Mouse (Mus musculus) liver, embryonic 14.5 days (tissue): ENCODE measurements around the gene Cnga4. TPM values are rescaled to one million over a fixed set of nuclear protein-coding genes. Genes with fewer than 3 reads are reported as not detected.

Experiments used
- ATAC-seq: fragments of 200-750 bp; cut with Nextera tagmentation; 2 replicates; pipeline ENCODE4 v1.8.0; 2017; ENCODE audit warnings: moderate number of reproducible peaks, mild to moderate bottlenecking, moderate library complexity; ENCODE audit not compliant: insufficient read depth
- DNase-seq, 3 experiments: peaks; one replicate each; pipeline ENCODE4 v3.0.0-alpha.2; 2012 to 2013; ENCODE audit warnings: low read depth in 3 of 3, low spot score in 3 of 3
- H3K27ac ChIP-seq: fragments of 300-500 bp; sonication (generic); 2 replicates; pipeline ENCODE4 v1.5.1; 2014; ENCODE audit warnings: moderate library complexity, mild to moderate bottlenecking, control low read depth, inconsistent platforms
- H3K27me3 ChIP-seq: fragments of 300-500 bp; sonication (generic); 2 replicates; pipeline ENCODE4 v1.6.1; 2014; ENCODE audit warnings: mild to moderate bottlenecking, low read length, moderate library complexity; ENCODE audit not compliant: control insufficient read depth, insufficient read depth
- H3K36me3 ChIP-seq: fragments of 300-500 bp; sonication (generic); replicated peaks from 2 replicates; pipeline ENCODE4 v1.6.1; 2014; ENCODE audit warnings: low read depth; ENCODE audit not compliant: control insufficient read depth, insufficient read depth
- H3K4me1 ChIP-seq, 2 experiments: fragments of 200-500 bp in 1 of 2; fragments of 300-500 bp in 1 of 2; sonication (generic) in 1 of 2; replicated peaks; 2 replicates each; pipeline ENCODE4 v1.6.1; 2012 to 2014; ENCODE audit warnings: antibody characterized with exemption in 1 of 2, inconsistent platforms in 1 of 2, low read length in 1 of 2; ENCODE audit not compliant: control insufficient read depth in 2 of 2, insufficient read depth in 2 of 2
- H3K4me2 ChIP-seq: fragments of 300-500 bp; sonication (generic); 2 replicates; pipeline ENCODE4 v1.6.1; 2014; ENCODE audit warnings: low read depth, mild to moderate bottlenecking, control low read depth, moderate library complexity
- H3K4me3 ChIP-seq, 2 experiments: fragments of 200-500 bp in 1 of 2; fragments of 300-500 bp in 1 of 2; sonication (generic) in 1 of 2; 2 replicates each; pipeline ENCODE4 v1.5.1; 2012 to 2014; ENCODE audit warnings: low read depth in 2 of 2, low read length in 2 of 2, mild to moderate bottlenecking in 2 of 2, control low read depth in 1 of 2, inconsistent platforms in 1 of 2, moderate library complexity in 1 of 2; ENCODE audit not compliant: insufficient read depth in 1 of 2
- H3K9ac ChIP-seq: fragments of 300-500 bp; sonication (generic); replicated peaks from 2 replicates; pipeline ENCODE4 v1.6.1; 2014; ENCODE audit warnings: mild to moderate bottlenecking, control low read depth, moderate library complexity
- H3K9me3 ChIP-seq: fragments of 300-500 bp; sonication (generic); 2 replicates; pipeline ENCODE4 v1.6.1; 2016; ENCODE audit warnings: low read length, mixed read lengths; ENCODE audit not compliant: control insufficient read depth
- CTCF ChIP-seq: IDR thresholded peaks from 2 replicates; pipeline ENCODE4 v1.5.1; 2016; ENCODE audit warnings: antibody characterized with exemption, low read depth, control low read depth
- EP300 ChIP-seq: IDR thresholded peaks from 2 replicates; pipeline ENCODE4 v1.6.1; 2016; ENCODE audit warnings: antibody characterized with exemption, low read depth
- WGBS: fragments of 180-500 bp; shearing (Covaris S2); extraction: QIAGEN DNeasy Blood & Tissue Kit; methylation state at CpG from one replicate; pipeline ENCODE4 v1.1.7; 2014; ENCODE audit not compliant: insufficient replicate concordance; 5-methylcytosine and 5-hydroxymethylcytosine counted together
- polyA plus RNA-seq, 2 experiments: library from polyadenylated mRNA; depleted of rRNA in 1 of 2; stranded (reverse) in 1 of 2; unstranded in 1 of 2; fragments of >200 nt; fragmentation: Nextera tagmentation in 1 of 2; extraction: Ambion mirVana in 1 of 2; gene quantifications; 2 replicates each; pipeline versions ENCODE4 v1.2.1 to v1.2.3; 2012 to 2014

Gene Cnga4
- polyA plus RNA-seq, 2 experiments = 0.02 TPM; not detected in 1

GRCm38 (mm10) chr7:105395131-105395820 is 9.1 kb upstream of the Cnga4 start:
- no peak overlapping the region for H3K27ac ChIP-seq
- H3K27me3 ChIP-seq = no peaks in the 10 kb centered on the region
- no peak for DNase-seq
- peaks cover 3 to 7% of the 10 kb centered on the region in 2 experiments; a peak in 3 of 4 replicates for H3K4me1 ChIP-seq
- H3K36me3 ChIP-seq = no peaks in the 10 kb centered on the region
- no peak for ATAC-seq
- TF ChIP-seq CTCF (no peak), EP300 (no peak)
- H3K4me3 ChIP-seq = no peak overlapping the region
- H3K9ac ChIP-seq = no peak overlapping the region
- H3K9me3 ChIP-seq = no peaks in the 10 kb centered on the region
- H3K4me2 ChIP-seq = no peak overlapping the region

GRCm38 (mm10) chr7:105396126-105396525 is 8.2 kb upstream of the Cnga4 start:
- H3K4me3 ChIP-seq = no peak overlapping the region
- H3K4me2 ChIP-seq = no peak overlapping the region
- no peak overlapping the region for H3K27ac ChIP-seq

GRCm38 (mm10) chr7:105399058-105399934 is 5.1 kb upstream of the Cnga4 start:
- no peaks in the 10 kb centered on the region for H3K36me3 ChIP-seq
- peak overlapping the region; percentile 88 for H3K9ac ChIP-seq
- H3K4me1 ChIP-seq = peaks cover 11% of the 10 kb centered on the region in 2 experiments
- H3K4me2 ChIP-seq = peak overlapping the region; percentile 95
- WGBS = under 1% methylated on average over 25 of the region's 25 CpGs
- no peaks in the 10 kb centered on the region for H3K9me3 ChIP-seq
- H3K27me3 ChIP-seq = no peaks in the 10 kb centered on the region
- ATAC-seq = peak; percentile 0; the same call in 1 of the 2 replicates
- H3K27ac ChIP-seq = peak overlapping the region; percentile 65
- H3K4me3 ChIP-seq = peak overlapping the region; percentile 83 to 91
- no peak for TF ChIP-seq EP300
- TF ChIP-seq CTCF = no peak
- peak; percentile 0 to 19 (median 6) for DNase-seq

More at GRCm38 (mm10) chr7:105396126-105396525, 8.2 kb upstream of the Cnga4 start:
- H3K9me3 ChIP-seq = no peaks in the 10 kb centered on the region
- ATAC-seq (no peak), DNase-seq (no peak)
- H3K4me1 ChIP-seq = peaks cover 10 to 11% of the 10 kb centered on the region in 2 experiments
- no peaks in the 10 kb centered on the region for H3K36me3 ChIP-seq
- H3K27me3 ChIP-seq = no peaks in the 10 kb centered on the region
- TF ChIP-seq CTCF (no peak), EP300 (no peak)
- H3K9ac ChIP-seq = no peak overlapping the region

GRCm38 (mm10) chr7:105399935-105400624 is 4.3 kb upstream of the Cnga4 start, which contains the start of gene Fam160a2:
TSS of gene Fam160a2 (minus strand) at chr7:105400054.
- WGBS = under 1% methylated on average over 55 of the region's 55 CpGs
- no peak for TF ChIP-seq EP300
- TF ChIP-seq CTCF = no peak
- no peaks in the 10 kb centered on the region for H3K36me3 ChIP-seq
- no peaks in the 10 kb centered on the region for H3K9me3 ChIP-seq
- peak within 1 kb of the TSS; percentile 95 for H3K4me2 ChIP-seq
- DNase-seq (peak; percentile 97 to 99 (median 97)), ATAC-seq (peak; percentile 95)
- peak within 1 kb of the TSS; percentile 86 for H3K27ac ChIP-seq
- peak within 1 kb of the TSS; percentile 83 to 91 for H3K4me3 ChIP-seq
- H3K4me1 ChIP-seq = peaks cover 11% of the 10 kb centered on the region in 2 experiments
- H3K9ac ChIP-seq = peak within 1 kb of the TSS; percentile 88
- no peaks in the 10 kb centered on the region for H3K27me3 ChIP-seq
